Mouse (Mus musculus): ENCODE measurements around the gene Cfap61. TPM values are rescaled to one million over a fixed set of nuclear protein-coding genes. Genes with fewer than 3 reads are reported as not detected.

The Cfap61 gene
- total and polyA plus RNA-seq, 2 experiments, result not detected

- H3K79me2 ChIP-seq (ENCODE audit: control insufficient read depth, insufficient read depth, low read length), result no peaks in the 10 kb centered on the region
- no peaks in the 10 kb centered on the region for H3K27me3 ChIP-seq (ENCODE audit: control insufficient read depth, insufficient read depth, low read length)
- no peak overlapping the region for H3K9ac ChIP-seq (ENCODE audit: low read depth, low read length)
- no peaks in the 10 kb centered on the region for H3K36me3 ChIP-seq (ENCODE audit: control insufficient read depth, insufficient read depth, low read length)
- WGBS, result 55% methylated on average over 24 of the region's 24 CpGs
- H3K4me3 ChIP-seq (ENCODE audit: insufficient read depth, low read depth, low read length), result no peak overlapping the region
- TF ChIP-seq CTCF (IDR thresholded peaks at IDR 0.05; ENCODE audit: low read depth, low read length), result no peak
- TF ChIP-seq POLR2A (IDR thresholded peaks at IDR 0.05; ENCODE audit: extremely low read depth, insufficient read depth, low read length), result no peak
- no peak overlapping the region for H3K27ac ChIP-seq (replicated peaks; ENCODE audit: insufficient read depth, low read depth, low read length)
- no peaks in the 10 kb centered on the region for H3K4me1 ChIP-seq (ENCODE audit: control insufficient read depth, insufficient read depth, low read length)
- DNase-seq (ENCODE audit: extremely low read depth, low read depth, low spot score), result no peak
These were observed 110.6 kb downstream of the Cfap61 start for GRCm38 (mm10) chr2:146044926-146045890.

GRCm38 (mm10) chr2:146047691-146048090, 113.1 kb downstream of the Cfap61 start:
- no peak for DNase-seq (ENCODE audit: extremely low read depth, low read depth, low spot score)
- Histone ChIP-seq H3K27ac (replicated peaks; ENCODE audit: insufficient read depth, low read depth, low read length) (no peak overlapping the region), H3K4me1 (ENCODE audit: control insufficient read depth, insufficient read depth, low read length) (no peaks in the 10 kb centered on the region), H3K27me3 (ENCODE audit: control insufficient read depth, insufficient read depth, low read length) (no peaks in the 10 kb centered on the region), H3K36me3 (ENCODE audit: control insufficient read depth, insufficient read depth, low read length) (no peaks in the 10 kb centered on the region), H3K79me2 (ENCODE audit: control insufficient read depth, insufficient read depth, low read length) (no peaks in the 10 kb centered on the region), H3K9ac (ENCODE audit: low read depth, low read length) (no peak overlapping the region), H3K4me3 (ENCODE audit: insufficient read depth, low read depth, low read length) (no peak overlapping the region)
- TF ChIP-seq CTCF (IDR thresholded peaks at IDR 0.05; ENCODE audit: low read depth, low read length) (no peak), POLR2A (IDR thresholded peaks at IDR 0.05; ENCODE audit: extremely low read depth, insufficient read depth, low read length) (no peak)
- 85% methylated on average over 4 of the region's 4 CpGs for WGBS

- no peaks in the 10 kb centered on the region for H3K79me2 ChIP-seq (ENCODE audit: control insufficient read depth, insufficient read depth, low read length)
- H3K4me3 ChIP-seq (ENCODE audit: insufficient read depth, low read depth, low read length), result no peak overlapping the region
- TF ChIP-seq POLR2A (IDR thresholded peaks at IDR 0.05; ENCODE audit: extremely low read depth, insufficient read depth, low read length), result no peak
- no peak for TF ChIP-seq CTCF (IDR thresholded peaks at IDR 0.05; ENCODE audit: low read depth, low read length)
- H3K27me3 ChIP-seq (ENCODE audit: control insufficient read depth, insufficient read depth, low read length), result no peaks in the 10 kb centered on the region
- H3K4me1 ChIP-seq (ENCODE audit: control insufficient read depth, insufficient read depth, low read length), result no peaks in the 10 kb centered on the region
- no peaks in the 10 kb centered on the region for H3K36me3 ChIP-seq (ENCODE audit: control insufficient read depth, insufficient read depth, low read length)
- no peak for DNase-seq (ENCODE audit: extremely low read depth, low read depth, low spot score)
- 74% methylated on average over 17 of the region's 17 CpGs for WGBS
- no peak overlapping the region for H3K9ac ChIP-seq (ENCODE audit: low read depth, low read length)
- H3K27ac ChIP-seq (replicated peaks; ENCODE audit: insufficient read depth, low read depth, low read length), result no peak overlapping the region
These were observed 113.7 kb downstream of the Cfap61 start for GRCm38 (mm10) chr2:146048221-146048829.

GRCm38 (mm10) chr2:146049339-146049738, 114.8 kb downstream of the Cfap61 start:
- no peak for DNase-seq (ENCODE audit: extremely low read depth, low read depth, low spot score)
- Histone ChIP-seq H3K27ac (replicated peaks; ENCODE audit: insufficient read depth, low read depth, low read length) (no peak overlapping the region), H3K4me1 (ENCODE audit: control insufficient read depth, insufficient read depth, low read length) (no peaks in the 10 kb centered on the region), H3K36me3 (ENCODE audit: control insufficient read depth, insufficient read depth, low read length) (no peaks in the 10 kb centered on the region), H3K79me2 (ENCODE audit: control insufficient read depth, insufficient read depth, low read length) (no peaks in the 10 kb centered on the region), H3K9ac (ENCODE audit: low read depth, low read length) (no peak overlapping the region), H3K4me3 (ENCODE audit: insufficient read depth, low read depth, low read length) (no peak overlapping the region), H3K27me3 (ENCODE audit: control insufficient read depth, insufficient read depth, low read length) (no peaks in the 10 kb centered on the region)
- TF ChIP-seq POLR2A (IDR thresholded peaks at IDR 0.05; ENCODE audit: extremely low read depth, insufficient read depth, low read length), result no peak
- no peak for TF ChIP-seq CTCF (IDR thresholded peaks at IDR 0.05; ENCODE audit: low read depth, low read length)
- WGBS, result 75% methylated on average over 5 of the region's 5 CpGs

GRCm38 (mm10) chr2:146050069-146050468, 115.5 kb downstream of the Cfap61 start:
- no peak for DNase-seq (ENCODE audit: extremely low read depth, low read depth, low spot score)
- no peak for TF ChIP-seq POLR2A (IDR thresholded peaks at IDR 0.05; ENCODE audit: extremely low read depth, insufficient read depth, low read length)
- TF ChIP-seq CTCF (IDR thresholded peaks at IDR 0.05; ENCODE audit: low read depth, low read length), result no peak
- H3K4me3 ChIP-seq (ENCODE audit: insufficient read depth, low read depth, low read length), result no peak overlapping the region
- 63% methylated on average over 3 of the region's 3 CpGs for WGBS
- no peak overlapping the region for H3K27ac ChIP-seq (replicated peaks; ENCODE audit: insufficient read depth, low read depth, low read length)
- H3K36me3 ChIP-seq (ENCODE audit: control insufficient read depth, insufficient read depth, low read length), result no peaks in the 10 kb centered on the region
- H3K9ac ChIP-seq (ENCODE audit: low read depth, low read length), result no peak overlapping the region
- no peaks in the 10 kb centered on the region for H3K27me3 ChIP-seq (ENCODE audit: control insufficient read depth, insufficient read depth, low read length)
- no peaks in the 10 kb centered on the region for H3K4me1 ChIP-seq (ENCODE audit: control insufficient read depth, insufficient read depth, low read length)
- H3K79me2 ChIP-seq (ENCODE audit: control insufficient read depth, insufficient read depth, low read length), result no peaks in the 10 kb centered on the region
